Mouse (Mus musculus): Measurements from ENCODE around the gene Rmdn2.

Rmdn2 gene

DNA sequence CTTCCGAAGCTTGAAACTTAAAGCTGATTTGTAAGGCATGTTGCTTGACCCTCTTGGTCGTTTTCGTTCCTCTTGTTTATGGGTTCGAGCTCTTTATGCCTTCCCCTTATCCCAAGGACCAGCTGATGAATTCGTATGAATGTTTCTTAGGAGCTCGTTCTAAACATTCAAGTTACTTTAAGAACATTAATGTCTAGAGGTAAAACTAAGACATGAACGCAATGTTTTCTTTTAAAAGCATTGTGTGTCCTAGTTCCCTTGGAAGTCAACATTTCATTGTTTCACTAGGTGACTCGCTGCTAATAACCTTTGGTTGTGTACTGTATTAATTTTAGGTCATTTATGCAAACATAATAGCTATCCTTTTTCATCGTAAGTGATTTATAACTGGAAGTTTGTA lies 4.2 kb downstream of the Rmdn2 start:
- no peak for DNase-seq (ENCODE audit: low read depth, low spot score)

DNA sequence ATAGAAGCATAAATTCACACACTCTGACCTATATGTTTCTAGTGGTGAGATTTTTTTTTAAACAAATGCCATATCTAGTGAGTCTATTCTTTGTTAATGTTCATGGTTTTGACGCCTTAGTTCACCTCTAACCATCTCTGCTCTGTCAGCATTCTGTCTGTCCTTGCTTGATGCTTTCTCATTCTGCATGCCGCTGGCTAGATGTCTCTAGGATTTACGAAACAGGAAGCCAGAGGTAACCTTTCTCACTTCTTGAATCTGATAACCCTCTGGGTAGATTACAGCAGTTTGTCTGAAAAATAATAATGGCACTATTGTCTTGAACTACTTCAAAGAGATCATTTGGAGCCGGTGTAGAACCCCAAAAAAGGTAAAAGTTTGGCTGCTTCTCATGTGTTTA lies 5.0 kb downstream of the Rmdn2 start:
- DNase-seq (ENCODE audit: low read depth, low spot score) = no peak

DNA sequence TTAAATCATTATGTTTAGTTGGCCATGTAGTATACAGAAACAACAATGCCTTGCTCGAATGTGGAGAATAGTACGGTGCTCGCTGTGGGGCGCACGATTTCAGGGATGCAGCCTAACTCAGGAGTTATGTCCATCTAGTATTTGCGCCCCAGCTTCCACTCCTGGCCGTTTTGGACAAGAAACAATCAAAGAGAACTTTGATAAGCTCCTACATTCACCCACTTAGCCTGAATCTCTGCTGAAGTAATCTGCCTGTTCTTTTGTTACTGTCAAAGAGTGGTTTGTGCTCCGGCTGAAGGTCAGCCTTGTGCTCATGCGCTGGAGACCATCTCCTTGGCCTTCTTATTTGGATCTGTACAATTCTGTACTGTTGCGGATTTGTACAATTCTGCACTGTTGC lies 6.8 kb downstream of the Rmdn2 start:
- DNase-seq (ENCODE audit: low read depth, low spot score) = no peak

DNA sequence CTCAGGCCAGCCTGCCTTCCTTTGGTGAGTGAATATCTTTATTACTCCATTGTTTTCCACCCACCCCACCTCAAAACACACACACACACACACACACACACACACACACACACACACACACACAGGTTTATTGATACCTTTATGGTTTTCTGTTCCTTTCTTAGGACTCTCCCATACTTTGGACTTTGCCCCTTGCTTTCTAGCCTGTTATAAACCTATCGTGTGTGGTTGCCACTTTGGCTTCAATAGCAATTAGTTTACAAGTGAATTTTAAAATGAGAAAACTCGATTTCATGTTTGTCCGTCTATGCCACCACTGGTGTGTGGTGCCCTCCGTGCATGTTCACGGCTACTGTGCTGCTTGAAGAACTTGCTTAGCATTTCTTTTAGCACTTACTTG lies 7.3 kb downstream of the Rmdn2 start:
- no peak for DNase-seq (ENCODE audit: low read depth, low spot score)

DNA sequence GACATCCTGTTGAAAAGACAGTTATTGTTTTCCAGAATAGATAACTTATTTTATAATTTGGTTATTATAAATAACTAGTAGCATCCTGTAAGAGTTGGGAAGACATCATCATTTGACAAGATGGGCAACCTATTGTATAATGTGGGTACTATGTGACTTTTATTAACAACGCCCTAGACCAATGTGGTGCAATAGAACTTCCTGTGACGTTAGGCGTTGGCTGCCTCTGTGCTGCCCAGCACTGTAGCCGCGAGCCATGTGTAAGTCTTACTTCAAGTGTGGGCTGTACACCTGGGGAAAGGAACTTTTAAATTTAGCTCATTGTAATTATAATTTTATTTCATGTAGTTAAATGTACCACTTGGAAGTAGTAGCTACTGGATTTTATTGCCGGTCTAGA lies 10.4 kb downstream of the Rmdn2 start:
- no peak for DNase-seq (ENCODE audit: low read depth, low spot score)

DNA sequence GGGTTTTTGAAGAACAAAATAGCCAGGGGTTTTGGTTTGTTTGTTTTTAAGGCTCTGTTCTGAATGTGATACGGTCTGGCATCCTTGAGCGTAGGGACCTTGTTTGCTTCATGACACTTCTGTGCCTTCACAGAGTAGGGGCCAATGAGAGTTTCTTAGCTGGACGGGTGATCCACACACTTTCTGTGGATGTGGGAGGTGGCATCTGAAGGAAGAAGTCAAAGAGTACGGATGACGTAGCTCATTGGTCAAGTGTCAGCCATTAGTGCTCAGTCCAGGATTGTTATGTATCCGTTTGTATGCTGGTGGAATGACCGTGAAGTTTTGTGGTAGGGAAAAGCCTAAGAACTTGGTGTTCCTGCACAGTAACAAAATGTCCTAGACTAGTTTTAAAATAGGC lies 10.9 kb downstream of the Rmdn2 start:
- DNase-seq (ENCODE audit: low read depth, low spot score) = no peak

DNA sequence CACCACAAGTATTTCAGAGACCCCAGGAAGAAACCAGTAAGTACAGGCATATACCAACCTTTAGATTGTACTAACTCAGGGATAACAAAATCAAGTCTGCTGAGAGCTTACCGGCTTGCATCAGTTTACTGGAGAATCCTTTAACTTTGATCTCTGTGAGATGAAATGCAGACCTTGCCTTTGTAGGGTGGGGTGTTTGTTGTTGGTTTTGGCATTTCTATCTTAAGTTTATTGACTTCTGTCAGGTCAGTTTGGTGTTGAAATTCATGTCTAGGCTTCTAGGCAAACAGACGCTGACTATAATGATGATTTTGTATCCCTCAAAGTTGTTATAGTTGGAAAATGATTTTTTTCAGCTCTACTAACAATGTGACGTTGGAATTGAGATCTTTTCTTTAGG lies 12.2 kb downstream of the Rmdn2 start:
- DNase-seq (ENCODE audit: low read depth, low spot score) = no peak

DNA sequence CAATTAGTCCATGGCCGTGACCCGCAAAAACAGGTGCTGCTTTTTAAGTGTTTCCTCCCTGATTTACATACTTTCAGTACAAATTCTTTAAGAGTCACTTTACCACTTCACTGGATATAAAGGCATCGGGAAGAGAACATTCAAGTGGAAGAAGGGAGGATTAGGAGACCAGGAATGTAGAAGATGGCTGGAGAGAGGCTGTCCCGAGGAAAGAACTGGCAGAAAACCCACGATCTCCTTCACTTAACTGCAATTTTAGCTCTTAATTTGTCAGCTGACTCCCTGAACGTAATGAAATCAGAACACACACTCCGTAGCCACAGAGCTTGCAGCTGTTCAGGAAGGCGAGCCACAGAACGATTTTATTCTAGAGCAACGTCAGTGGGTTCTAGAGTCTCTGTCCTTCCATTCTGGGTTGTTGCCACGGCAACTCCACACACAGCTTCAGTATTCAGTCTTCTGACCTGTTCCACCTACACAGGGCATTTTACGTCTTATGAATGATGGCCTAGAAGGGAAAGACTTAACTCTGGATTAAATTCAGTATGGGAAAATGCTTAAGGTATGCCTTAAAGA lies 14.7 kb downstream of the Rmdn2 start:
- no peak for DNase-seq (ENCODE audit: low read depth, low spot score)

DNA sequence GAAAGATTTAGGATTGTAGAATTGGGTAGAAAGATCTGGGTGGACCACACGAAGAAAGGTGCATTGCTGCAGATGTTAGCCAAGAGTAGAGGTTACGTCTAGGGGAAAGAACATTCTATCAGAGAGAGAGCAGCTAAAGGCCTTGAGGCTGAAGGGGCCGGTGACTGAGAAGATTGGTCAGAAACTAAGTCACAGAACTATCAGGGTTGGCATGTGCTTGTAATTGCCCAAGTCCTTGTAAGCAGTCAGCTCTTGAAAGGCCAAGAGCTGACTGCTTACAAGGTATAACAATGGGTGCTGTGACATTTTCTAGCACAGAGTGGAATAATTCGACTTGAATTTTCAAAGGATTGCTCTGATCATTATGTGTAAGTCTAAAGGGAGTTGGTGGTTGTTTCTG lies 38.2 kb downstream of the Rmdn2 start:
- DNase-seq (ENCODE audit: low read depth, low spot score) = no peak

DNA sequence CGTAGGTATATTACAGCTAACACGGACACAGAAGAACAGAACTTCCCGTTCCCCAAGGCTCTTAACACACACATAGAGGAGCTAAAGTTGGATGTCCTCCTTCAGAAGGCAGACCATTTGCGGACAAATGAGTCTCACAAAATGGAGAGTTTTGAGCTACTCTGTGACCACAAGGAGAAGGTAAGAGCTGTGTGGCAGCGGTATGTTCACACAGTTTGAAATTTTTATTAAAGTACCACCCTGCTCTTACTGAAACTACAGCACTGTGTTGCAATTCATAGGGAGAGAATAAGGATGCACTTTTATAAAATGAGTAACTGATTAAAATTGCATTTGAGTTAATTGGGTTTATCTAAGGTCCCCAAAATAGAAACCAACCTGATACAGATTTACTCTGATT lies 38.6 kb downstream of the Rmdn2 start:
- no peak for DNase-seq (ENCODE audit: low read depth, low spot score)

DNA sequence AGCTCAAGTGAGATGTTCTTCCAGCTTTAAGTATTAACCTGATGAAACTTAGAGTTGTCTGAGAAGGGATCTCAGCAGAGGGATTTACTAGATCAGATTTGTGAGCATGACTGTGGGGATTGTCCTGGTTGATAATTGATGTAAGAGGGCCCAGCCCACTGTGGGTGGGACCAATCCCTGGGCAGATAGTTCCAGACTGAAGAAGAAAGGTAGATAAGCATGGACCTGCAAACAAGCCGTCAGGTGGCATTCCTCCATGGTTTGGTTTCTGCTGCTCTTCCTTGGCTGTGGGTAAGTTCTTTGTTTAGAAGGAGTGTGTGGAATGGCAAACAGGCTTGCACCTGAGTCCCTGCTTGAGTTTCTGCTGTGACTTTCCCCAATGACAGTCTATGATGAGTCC lies 41.5 kb downstream of the Rmdn2 start:
- DNase-seq (ENCODE audit: low read depth, low spot score) = no peak

DNA sequence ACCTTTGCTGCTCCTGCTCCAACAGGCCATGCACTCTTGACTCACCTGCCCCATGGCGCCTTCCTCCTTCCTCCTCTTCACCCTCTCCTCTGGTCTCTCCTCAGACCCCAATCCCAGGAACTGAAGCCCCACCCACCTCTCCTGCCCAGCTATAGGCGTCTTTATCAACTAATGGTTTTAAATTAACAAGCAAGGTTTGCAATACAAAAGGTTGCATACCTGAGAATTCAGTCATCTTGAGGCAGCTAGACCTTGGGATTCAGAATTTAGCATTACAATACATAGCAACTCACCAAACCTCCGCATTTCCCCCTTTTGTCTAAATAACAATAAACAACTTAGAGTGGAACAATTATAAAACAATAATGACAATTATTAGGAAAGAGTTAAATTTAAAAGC lies 42.5 kb downstream of the Rmdn2 start:
- no peak for DNase-seq (ENCODE audit: low read depth, low spot score)

DNA sequence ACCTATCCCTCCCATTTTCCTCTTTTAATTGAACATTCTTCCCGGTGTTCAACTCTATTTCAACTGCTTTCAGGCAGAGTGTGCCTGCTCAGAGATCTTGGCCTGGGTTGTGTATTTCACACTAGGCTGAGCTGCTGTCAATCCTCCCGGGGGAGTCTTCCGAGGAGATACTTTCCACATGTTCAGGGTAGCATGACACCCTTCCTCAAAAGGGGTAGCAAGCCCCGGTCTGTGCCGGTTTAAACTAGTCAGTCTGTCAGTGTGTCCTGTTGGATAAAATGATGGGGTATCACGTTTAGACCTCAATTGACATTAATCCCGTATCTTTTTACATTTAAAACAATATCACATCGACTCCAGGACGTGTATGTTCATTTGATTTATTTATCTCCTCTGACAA lies 46.1 kb downstream of the Rmdn2 start:
- DNase-seq (ENCODE audit: low read depth, low spot score) = no peak

DNA sequence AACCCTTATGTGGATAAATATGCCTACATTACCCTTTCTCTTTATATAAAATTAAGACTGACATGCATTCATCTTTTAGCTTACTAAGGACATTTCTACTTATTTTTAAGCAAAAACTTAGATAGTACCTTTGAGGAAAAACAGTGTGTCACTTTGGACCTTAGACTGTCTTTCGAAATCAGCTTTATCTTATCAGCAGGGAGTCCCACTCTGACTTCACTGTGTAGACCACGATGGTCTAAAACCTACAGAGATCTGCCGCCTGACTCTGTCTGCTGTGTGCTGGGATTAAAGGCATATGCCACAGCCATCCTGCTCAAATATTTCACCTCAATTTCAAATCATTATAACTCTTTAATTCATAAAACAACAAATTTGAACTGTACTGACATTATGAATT lies 46.8 kb downstream of the Rmdn2 start:
- no peak for DNase-seq (ENCODE audit: low read depth, low spot score)

DNA sequence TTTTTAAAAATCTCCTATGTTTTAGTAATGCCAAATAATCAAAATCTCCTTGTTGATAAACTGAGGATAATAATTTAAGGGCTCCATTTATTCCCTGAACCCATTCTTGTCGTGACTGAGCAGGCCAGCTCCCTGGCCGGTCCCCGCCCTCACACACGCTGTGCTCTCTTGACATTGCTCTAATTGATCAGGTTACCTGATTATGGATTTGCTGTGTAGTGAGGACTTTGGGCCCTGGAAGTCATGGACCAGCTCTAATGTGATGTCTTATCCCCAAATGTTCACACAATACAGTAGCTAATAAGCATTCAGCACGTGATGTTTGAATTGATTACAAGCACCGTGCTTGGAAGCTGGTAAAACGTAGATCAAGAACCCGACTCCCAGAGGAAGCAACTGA lies 47.2 kb downstream of the Rmdn2 start:
- DNase-seq (ENCODE audit: low read depth, low spot score) = no peak

DNA sequence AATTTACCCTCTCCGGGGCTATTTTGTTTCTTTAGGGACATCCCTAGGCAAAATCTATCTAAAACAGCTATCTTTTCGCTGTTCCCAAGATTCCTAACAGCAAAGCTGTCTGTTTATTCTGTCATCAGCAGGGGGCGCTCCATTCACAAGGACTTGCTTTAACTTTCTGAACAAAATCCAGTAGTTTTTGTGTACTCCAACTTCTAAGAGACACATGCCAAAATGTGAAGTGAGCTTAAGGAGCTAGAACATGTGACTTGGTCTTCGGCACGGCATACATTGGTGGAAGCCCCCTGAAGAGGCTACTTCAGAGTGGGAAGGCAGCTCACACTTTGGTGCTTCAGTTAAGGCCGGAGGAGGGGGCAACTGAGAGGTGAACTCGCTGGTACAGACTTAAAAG lies 49.7 kb downstream of the Rmdn2 start:
- DNase-seq (ENCODE audit: low read depth, low spot score) = peak; percentile 4

DNA sequence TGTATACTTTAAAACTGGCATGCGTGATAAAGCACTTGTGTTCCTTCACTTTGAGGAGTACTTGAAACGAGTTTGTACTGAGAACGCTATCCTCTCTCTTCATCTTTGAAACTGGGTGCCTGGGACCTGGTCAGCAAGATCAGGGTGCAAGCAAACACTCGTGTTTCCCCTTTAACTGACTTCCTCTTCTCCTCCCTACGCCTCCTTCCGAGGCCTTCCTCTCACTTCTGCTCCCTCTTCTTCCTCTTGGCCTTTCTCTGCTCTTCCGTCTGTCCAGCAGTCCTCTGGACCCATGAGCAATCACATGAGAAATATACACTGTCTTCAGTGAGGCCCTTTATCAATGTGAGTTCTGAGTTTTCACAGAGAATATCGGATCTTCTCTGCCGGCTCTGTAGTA lies 50.2 kb downstream of the Rmdn2 start:
- no peak for DNase-seq (ENCODE audit: low read depth, low spot score)

DNA sequence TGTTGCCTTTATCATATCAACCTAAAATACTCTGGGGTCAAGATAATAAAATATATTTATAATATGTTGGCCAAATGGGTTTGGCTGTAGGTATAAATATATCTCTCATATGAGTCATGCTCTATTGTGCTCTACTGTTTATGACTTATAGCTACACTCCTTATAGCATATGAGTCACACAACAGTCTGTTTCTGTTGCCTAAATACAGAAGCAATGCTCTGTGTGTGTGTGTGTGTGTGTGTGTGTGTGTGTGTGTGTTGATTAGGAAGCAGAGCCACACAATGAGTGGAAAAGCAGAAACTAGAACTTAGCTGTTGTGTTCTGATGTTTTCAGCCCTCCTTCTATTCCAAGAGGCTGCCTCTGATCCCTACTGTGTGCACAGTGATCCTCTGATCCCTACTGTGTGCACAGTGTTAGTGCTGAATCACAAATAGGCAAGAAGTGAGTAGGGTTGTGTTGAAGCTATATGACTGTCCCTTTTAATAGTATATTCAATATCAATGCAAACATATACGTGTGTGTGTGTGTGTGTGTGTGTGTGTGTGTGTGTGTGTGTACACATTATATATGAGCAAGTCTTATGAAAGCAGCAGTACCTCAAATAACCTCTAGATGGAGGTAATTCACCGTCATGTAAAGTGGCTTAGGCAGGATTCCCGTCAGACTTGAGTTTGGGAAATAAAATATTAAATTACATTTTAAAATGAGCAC lies 51.9 kb downstream of the Rmdn2 start:
- peak; percentile 22 for DNase-seq (ENCODE audit: low read depth, low spot score)

DNA sequence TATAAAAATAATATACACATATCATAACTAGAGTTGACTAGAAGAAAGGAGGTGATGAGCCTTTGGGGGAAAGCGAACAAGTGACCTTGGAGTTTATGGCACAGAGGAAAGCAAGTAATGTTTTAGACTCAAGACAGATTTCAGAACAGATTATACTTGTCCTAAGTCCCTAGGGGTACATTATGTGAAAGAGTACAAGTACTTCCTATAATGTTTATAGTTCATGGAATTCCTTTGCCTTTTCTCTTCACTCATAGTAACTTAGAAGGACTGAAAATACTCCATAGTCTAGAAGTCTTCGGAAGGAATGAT lies 52.4 kb downstream of the Rmdn2 start:
- DNase-seq (ENCODE audit: low read depth, low spot score) = no peak

DNA sequence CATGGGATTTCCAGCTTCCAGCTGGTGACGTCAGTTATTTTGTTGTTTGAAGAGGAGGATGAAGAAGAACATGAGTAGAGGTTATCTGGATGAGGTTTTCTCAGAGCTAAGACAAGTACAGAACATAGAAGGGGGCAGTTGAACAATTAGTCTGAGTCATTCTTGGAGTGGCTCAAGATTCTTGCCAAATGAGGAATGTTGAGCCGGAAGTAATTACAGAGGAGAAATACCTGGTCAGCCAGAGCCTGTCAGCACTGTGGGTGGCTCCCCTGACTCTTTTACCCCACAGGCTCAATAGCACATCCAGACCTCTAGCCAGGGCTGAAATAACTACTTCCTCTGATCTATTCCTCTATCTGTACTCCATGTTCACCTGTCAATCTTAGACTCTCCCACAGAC lies 59.2 kb downstream of the Rmdn2 start:
- DNase-seq (ENCODE audit: low read depth, low spot score) = no peak

DNA sequence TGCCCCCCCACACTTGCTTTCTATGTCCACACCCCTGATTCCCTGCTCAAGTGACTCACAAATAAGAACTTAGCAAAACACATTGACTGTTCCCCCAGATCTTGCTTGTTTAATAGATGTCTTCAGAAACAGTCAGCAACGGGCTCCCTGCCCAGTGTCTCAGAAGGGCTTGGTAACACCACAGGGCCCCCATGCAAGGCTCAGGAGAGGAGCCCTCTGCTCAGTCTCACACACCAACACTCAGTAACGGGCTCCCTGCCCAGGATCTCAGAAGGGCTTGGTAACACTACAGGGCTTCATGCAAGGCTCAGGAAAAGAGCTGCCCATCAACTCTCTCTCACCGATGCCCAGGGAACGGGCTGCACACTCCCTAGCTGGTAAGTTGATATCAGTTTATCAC lies 83.4 kb downstream of the Rmdn2 start:
- DNase-seq (ENCODE audit: low read depth, low spot score) = no peak

DNA sequence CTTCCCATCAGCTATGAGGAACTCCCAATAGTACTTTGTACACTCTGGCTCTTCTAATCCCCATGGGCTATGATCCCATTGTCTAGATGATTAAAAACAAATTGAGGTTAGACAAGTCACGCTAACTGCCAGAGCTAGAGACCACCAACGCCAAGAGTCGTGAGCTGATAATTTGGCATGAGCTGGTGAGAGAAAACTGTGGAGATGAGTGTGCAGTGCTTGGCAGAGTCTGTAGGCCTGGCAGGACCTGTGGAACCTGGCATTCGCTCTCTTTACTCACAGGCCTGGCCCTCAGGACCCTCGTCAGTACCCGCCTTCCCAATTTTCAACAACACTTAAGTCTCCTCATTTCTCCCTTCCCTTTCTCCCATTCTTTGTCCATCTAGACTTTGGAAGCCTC lies 83.9 kb downstream of the Rmdn2 start:
- DNase-seq (ENCODE audit: low read depth, low spot score) = no peak

DNA sequence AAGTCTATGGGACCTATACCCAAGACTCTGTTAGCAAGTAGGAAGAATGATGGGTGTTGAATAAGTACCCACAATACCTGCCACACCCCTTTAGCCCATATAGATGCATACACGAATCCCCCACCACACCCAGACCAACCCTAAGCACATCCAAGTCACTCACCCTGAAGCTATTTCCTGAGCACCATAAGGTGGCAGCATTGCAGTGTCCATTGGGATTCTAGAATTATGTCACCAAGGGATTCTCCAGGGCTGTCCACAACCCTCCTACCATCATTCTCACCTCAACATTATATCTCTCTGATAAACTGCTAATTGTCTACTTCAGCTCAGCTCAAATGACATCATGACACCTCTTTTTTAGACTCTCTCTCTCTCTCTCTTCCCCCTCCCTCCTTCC lies 87.5 kb downstream of the Rmdn2 start:
- DNase-seq (ENCODE audit: low read depth, low spot score) = no peak

DNA sequence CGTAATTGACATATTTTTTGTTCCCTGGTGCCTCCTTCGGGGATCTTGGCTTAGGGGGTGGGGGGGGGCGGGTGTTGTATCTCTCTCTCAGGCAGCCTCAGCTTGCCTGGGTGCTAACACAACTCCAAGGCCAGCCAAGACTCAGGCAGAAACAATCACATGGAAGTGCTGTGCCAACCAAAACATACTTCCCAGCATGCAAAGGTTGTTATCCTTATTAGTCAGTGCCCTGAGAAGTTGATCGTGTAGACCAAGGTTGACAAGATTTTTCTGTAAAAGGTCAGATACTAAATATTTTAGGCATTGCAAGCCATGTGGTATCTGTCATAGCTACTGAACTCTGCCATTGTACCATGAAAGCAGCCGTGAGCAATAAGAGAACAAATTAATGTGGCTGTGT lies 89.2 kb downstream of the Rmdn2 start:
- no peak for DNase-seq (ENCODE audit: low read depth, low spot score)
